Mouse (Mus musculus) stomach, postnatal 0 days (tissue): ENCODE measurements around the gene C9. TPM values are rescaled to one million over a fixed set of nuclear protein-coding genes. Genes with fewer than 3 reads are reported as not detected.

Experiments used
- ATAC-seq: fragments of 200-750 bp; cut with Nextera tagmentation; 2 replicates; pipeline ENCODE4 v1.8.0; 2017; ENCODE audit not compliant: low FRiP score, low TSS enrichment
- DNase-seq: peaks from one replicate; pipeline ENCODE4 v3.0.0-alpha.2; 2016; ENCODE audit warnings: low spot score
- H3K27ac ChIP-seq: fragments of 300-500 bp; sonication (generic); replicated peaks from 2 replicates; pipeline ENCODE4 v1.5.1; 2014; ENCODE audit warnings: mild to moderate bottlenecking, control low read depth
- H3K27me3 ChIP-seq: fragments of 300-500 bp; sonication (generic); 2 replicates; pipeline ENCODE4 v1.6.1; 2014; ENCODE audit warnings: low read length; ENCODE audit not compliant: control insufficient read depth, insufficient read depth
- H3K36me3 ChIP-seq: fragments of 300-500 bp; sonication (generic); 2 replicates; pipeline ENCODE4 v1.6.1; 2014; ENCODE audit warnings: low read length, mixed read lengths; ENCODE audit not compliant: control insufficient read depth, insufficient read depth
- H3K4me1 ChIP-seq: fragments of 300-500 bp; sonication (generic); replicated peaks from 2 replicates; pipeline ENCODE4 v1.6.1; 2014; ENCODE audit warnings: antibody characterized with exemption; ENCODE audit not compliant: control insufficient read depth, insufficient read depth
- H3K4me2 ChIP-seq: fragments of 300-500 bp; sonication (generic); replicated peaks from 2 replicates; pipeline ENCODE4 v1.6.1; 2014; ENCODE audit warnings: low read depth, mild to moderate bottlenecking, control low read depth, moderate library complexity
- H3K4me3 ChIP-seq: fragments of 300-500 bp; sonication (generic); 2 replicates; pipeline ENCODE4 v1.5.1; 2014; ENCODE audit warnings: low read depth, low read length, control low read depth
- H3K9ac ChIP-seq: fragments of 300-500 bp; sonication (generic); 2 replicates; pipeline ENCODE4 v1.6.1; 2014; ENCODE audit warnings: mild to moderate bottlenecking, low read length, control low read depth, mixed read lengths
- H3K9me3 ChIP-seq: fragments of 300-500 bp; sonication (generic); 2 replicates; pipeline ENCODE4 v1.6.1; 2016; ENCODE audit warnings: low read length; ENCODE audit not compliant: control insufficient read depth
- CTCF ChIP-seq: IDR thresholded peaks from 2 replicates; pipeline ENCODE4 v1.5.1; 2016; ENCODE audit warnings: antibody characterized with exemption, low read depth, mild to moderate bottlenecking, moderate library complexity
- EP300 ChIP-seq: optimal IDR thresholded peaks from 2 replicates; pipeline ENCODE3; 2016; ENCODE audit warnings: antibody characterized with exemption
- WGBS: fragments of 180-500 bp; shearing (Covaris S2); extraction: QIAGEN DNeasy Blood & Tissue Kit; methylation state at CpG from one replicate; pipeline ENCODE4 v1.1.7; 2014; 5-methylcytosine and 5-hydroxymethylcytosine counted together
- polyA plus RNA-seq: library from polyadenylated mRNA; unstranded; fragments of >200 nt; fragmentation: Nextera tagmentation; extraction: Ambion mirVana; gene quantifications from 2 replicates; pipeline ENCODE4 v1.2.1, GENCODE M21; 2015

The C9 gene
- polyA plus RNA-seq, 1 experiment from 2014 or later: not detected

GRCm38 (mm10) chr15:6519417-6520255, 74.5 kb downstream of the C9 start:
- H3K4me3 ChIP-seq: no peak overlapping the region
- DNase-seq (no peak), ATAC-seq (no peak)
- H3K27me3 ChIP-seq: no peaks in the 10 kb centered on the region
- TF ChIP-seq EP300 (no peak), CTCF (no peak)
- H3K27ac ChIP-seq: no peak overlapping the region
- H3K9me3 ChIP-seq: no peaks in the 10 kb centered on the region
- no peak overlapping the region for H3K9ac ChIP-seq
- WGBS: 86% methylated on average over 19 of the region's 19 CpGs
- H3K36me3 ChIP-seq: no peaks in the 10 kb centered on the region
- H3K4me2 ChIP-seq: no peak overlapping the region
- H3K4me1 ChIP-seq: no peaks in the 10 kb centered on the region

GRCm38 (mm10) chr15:6520505-6521155, 75.5 kb downstream of the C9 start:
- DNase-seq (no peak), ATAC-seq (no peak)
- H3K9ac ChIP-seq: no peak overlapping the region
- H3K36me3 ChIP-seq: no peaks in the 10 kb centered on the region
- no peak overlapping the region for H3K4me2 ChIP-seq
- H3K4me3 ChIP-seq: no peak overlapping the region
- H3K27me3 ChIP-seq: no peaks in the 10 kb centered on the region
- H3K27ac ChIP-seq: no peak overlapping the region
- H3K4me1 ChIP-seq: no peaks in the 10 kb centered on the region
- 69% methylated on average over 10 of the region's 10 CpGs for WGBS
- H3K9me3 ChIP-seq: no peaks in the 10 kb centered on the region
- TF ChIP-seq CTCF (no peak), EP300 (no peak)

- Histone ChIP-seq H3K27ac (no peak within 1 kb of the TSS), H3K9me3 (no peaks in the 10 kb centered on the region), H3K4me3 (no peak within 1 kb of the TSS), H3K9ac (no peak within 1 kb of the TSS), H3K4me2 (no peak within 1 kb of the TSS), H3K27me3 (no peaks in the 10 kb centered on the region), H3K36me3 (no peaks in the 10 kb centered on the region), H3K4me1 (no peaks in the 10 kb centered on the region)
- ATAC-seq (no peak), DNase-seq (no peak)
- WGBS: 64% methylated on average over 8 of the region's 8 CpGs
- no peak for TF ChIP-seq CTCF
Observed at GRCm38 (mm10) chr15:6522653-6523167, 77.6 kb downstream of the C9 start, which contains the start of gene Fyb. TSS of gene Fyb (plus strand) at chr15:6522853.

GRCm38 (mm10) chr15:6524801-6525200, 79.7 kb downstream of the C9 start:
- Histone ChIP-seq H3K36me3 (no peaks in the 10 kb centered on the region), H3K4me2 (no peak overlapping the region), H3K9me3 (no peaks in the 10 kb centered on the region), H3K27me3 (no peaks in the 10 kb centered on the region), H3K27ac (no peak overlapping the region), H3K4me3 (no peak overlapping the region), H3K4me1 (no peaks in the 10 kb centered on the region), H3K9ac (no peak overlapping the region)
- 89% methylated on average over 2 of the region's 2 CpGs for WGBS
- DNase-seq (no peak), ATAC-seq (no peak)
- TF ChIP-seq EP300 (no peak), CTCF (no peak)

GRCm38 (mm10) chr15:6525386-6525785, 80.3 kb downstream of the C9 start:
- ATAC-seq (no peak), DNase-seq (no peak)

More at GRCm38 (mm10) chr15:6525386-6525785, 80.3 kb downstream of the C9 start:
- Histone ChIP-seq H3K27ac (no peak overlapping the region), H3K4me3 (no peak overlapping the region), H3K36me3 (no peaks in the 10 kb centered on the region), H3K27me3 (no peaks in the 10 kb centered on the region), H3K9ac (no peak overlapping the region), H3K9me3 (no peaks in the 10 kb centered on the region), H3K4me2 (no peak overlapping the region), H3K4me1 (no peaks in the 10 kb centered on the region)
- TF ChIP-seq CTCF (no peak), EP300 (no peak)
- WGBS: 80% methylated on average over 3 of the region's 3 CpGs
